Mouse (Mus musculus) forebrain, embryonic 14.5 days (tissue): Measurements from ENCODE around the gene Cby1. TPM values are rescaled to one million over a fixed set of nuclear protein-coding genes. Genes with fewer than 3 reads are reported as not detected.

Source experiments
- ATAC-seq: fragments of 200-750 bp; cut with Nextera tagmentation; 2 replicates; pipeline ENCODE4 v1.8.0; 2017; ENCODE audit warnings: mild to moderate bottlenecking, moderate library complexity
- DNase-seq: peaks from one replicate; pipeline ENCODE4 v3.0.0-alpha.2; 2015; ENCODE audit warnings: low spot score
- H3K27ac ChIP-seq: fragments of 300-500 bp; sonication (generic); 2 replicates; pipeline ENCODE4 v1.5.1; 2014; ENCODE audit warnings: low read depth, mild to moderate bottlenecking, control low read depth, low read length, moderate library complexity
- H3K27me3 ChIP-seq: fragments of 300-500 bp; sonication (generic); replicated peaks from 2 replicates; pipeline ENCODE4 v1.6.1; 2014; ENCODE audit warnings: low read length, control low read depth, mixed read lengths; ENCODE audit not compliant: control insufficient read depth, insufficient read depth
- H3K36me3 ChIP-seq: fragments of 300-500 bp; sonication (generic); 2 replicates; pipeline ENCODE4 v1.6.1; 2014; ENCODE audit warnings: low read length, control low read depth; ENCODE audit not compliant: control insufficient read depth, insufficient read depth
- H3K4me1 ChIP-seq: fragments of 300-500 bp; sonication (generic); 2 replicates; pipeline ENCODE4 v1.6.1; 2014; ENCODE audit warnings: antibody characterized with exemption, low read length, control low read depth; ENCODE audit not compliant: control insufficient read depth, insufficient read depth
- H3K4me2 ChIP-seq: fragments of 300-500 bp; sonication (generic); 2 replicates; pipeline ENCODE4 v1.6.1; 2014; ENCODE audit warnings: mild to moderate bottlenecking, control low read depth, low read length
- H3K4me3 ChIP-seq: fragments of 300-500 bp; sonication (generic); 2 replicates; pipeline ENCODE4 v1.5.1; 2014; ENCODE audit warnings: low read depth, low read length, control low read depth
- H3K9ac ChIP-seq: fragments of 300-500 bp; sonication (generic); 2 replicates; pipeline ENCODE4 v1.6.1; 2014; ENCODE audit warnings: mild to moderate bottlenecking, low read length, control low read depth, moderate library complexity
- H3K9me3 ChIP-seq: fragments of 300-500 bp; sonication (generic); replicated peaks from 2 replicates; pipeline ENCODE4 v1.6.1; 2016; ENCODE audit warnings: low read length, control low read depth, mixed read lengths; ENCODE audit not compliant: control insufficient read depth
- WGBS: fragments of 180-500 bp; shearing (Covaris S2); extraction: QIAGEN DNeasy Blood & Tissue Kit; methylation state at CpG from one replicate; pipeline ENCODE4 v1.1.7; 2014; 5-methylcytosine and 5-hydroxymethylcytosine counted together
- polyA plus RNA-seq: library from polyadenylated mRNA; unstranded; fragments of >200 nt; fragmentation: Nextera tagmentation; extraction: Ambion mirVana; gene quantifications from 2 replicates; pipeline ENCODE4 v1.2.1, GENCODE M21; 2014

The Cby1 gene
- polyA plus RNA-seq, 1 experiment from 2014 or later: 111 TPM

- peak overlapping the region; percentile 90 for H3K9ac ChIP-seq
- H3K4me1 ChIP-seq: peaks cover 40% of the 10 kb centered on the region
- DNase-seq (no peak), ATAC-seq (no peak)
- H3K27ac ChIP-seq: no peak overlapping the region
- H3K27me3 ChIP-seq: no peaks in the 10 kb centered on the region
- 65% methylated on average over 6 of the region's 6 CpGs for WGBS
- peak overlapping the region; percentile 63 for H3K4me2 ChIP-seq
- 0 out of 2 replicates have a peak, but pooled peaks cover under 1% of the 10 kb centered on the region for H3K36me3 ChIP-seq
- H3K4me3 ChIP-seq: peak overlapping the region; percentile 95
- no peaks in the 10 kb centered on the region for H3K9me3 ChIP-seq
Observed at GRCm38 (mm10) chr15:79684616-79685015, 25.6 kb downstream of the Cby1 start.

- H3K4me2 ChIP-seq: peak overlapping the region; percentile 63
- H3K36me3 ChIP-seq: no peaks in the 10 kb centered on the region
- WGBS: 54% methylated on average over 6 of the region's 6 CpGs
- ATAC-seq: no peak
- no peaks in the 10 kb centered on the region for H3K27me3 ChIP-seq
- no peak for DNase-seq
- no peak overlapping the region for H3K27ac ChIP-seq
- peak overlapping the region; percentile 95 for H3K4me3 ChIP-seq
- H3K4me1 ChIP-seq: peaks cover 44% of the 10 kb centered on the region
- H3K9me3 ChIP-seq: no peaks in the 10 kb centered on the region
- H3K9ac ChIP-seq: peak overlapping the region; percentile 90
Observed at GRCm38 (mm10) chr15:79685141-79685641, 26.2 kb downstream of the Cby1 start.

- Histone ChIP-seq H3K4me1 (peaks cover 44% of the 10 kb centered on the region), H3K9ac (peak overlapping the region; percentile 90), H3K4me2 (peak overlapping the region; percentile 63), H3K9me3 (no peaks in the 10 kb centered on the region), H3K27me3 (no peaks in the 10 kb centered on the region), H3K27ac (no peak overlapping the region), H3K36me3 (no peaks in the 10 kb centered on the region), H3K4me3 (peak overlapping the region; percentile 95)
- 17% methylated on average over 15 of the region's 15 CpGs for WGBS
- DNase-seq (no peak), ATAC-seq (no peak)
Observed at GRCm38 (mm10) chr15:79686046-79686869, 27.3 kb downstream of the Cby1 start.

GRCm38 (mm10) chr15:79687175-79687574, 28.2 kb downstream of the Cby1 start:
- peak; percentile 22 for DNase-seq

GRCm38 (mm10) chr15:79687646-79688267, 28.8 kb downstream of the Cby1 start, which contains the start of gene Josd1:
TSS of gene Josd1 (minus strand) at chr15:79687919.
- DNase-seq: peak; percentile 88
- Histone ChIP-seq H3K9ac (peak within 1 kb of the TSS; percentile 90), H3K9me3 (no peaks in the 10 kb centered on the region), H3K4me1 (peaks cover 59% of the 10 kb centered on the region), H3K4me2 (peak within 1 kb of the TSS; percentile 63), H3K4me3 (peak within 1 kb of the TSS; percentile 95), H3K27me3 (no peaks in the 10 kb centered on the region), H3K36me3 (no peaks in the 10 kb centered on the region), H3K27ac (peak within 1 kb of the TSS; percentile 90)
- under 1% methylated on average over 65 of the region's 72 CpGs for WGBS
- peak; percentile 38 for ATAC-seq

More at GRCm38 (mm10) chr15:79687175-79687574, 28.2 kb downstream of the Cby1 start:
- H3K27ac ChIP-seq: peak overlapping the region; percentile 90
- under 1% methylated on average over 29 of the region's 33 CpGs for WGBS
- peak overlapping the region; percentile 90 for H3K9ac ChIP-seq
- no peak for ATAC-seq
- peak overlapping the region; percentile 63 for H3K4me2 ChIP-seq
- peak overlapping the region; percentile 95 for H3K4me3 ChIP-seq
- H3K9me3 ChIP-seq: no peaks in the 10 kb centered on the region
- H3K4me1 ChIP-seq: peaks cover 53% of the 10 kb centered on the region
- no peaks in the 10 kb centered on the region for H3K36me3 ChIP-seq
- H3K27me3 ChIP-seq: no peaks in the 10 kb centered on the region

- H3K4me1 ChIP-seq: peaks cover 56% of the 10 kb centered on the region
- WGBS: 2% methylated on average over 8 of the region's 8 CpGs
- peak overlapping the region; percentile 63 for H3K4me2 ChIP-seq
- no peaks in the 10 kb centered on the region for H3K36me3 ChIP-seq
- DNase-seq (no peak), ATAC-seq (no peak)
- H3K9me3 ChIP-seq: no peaks in the 10 kb centered on the region
- H3K27ac ChIP-seq: peak overlapping the region; percentile 90
- peak overlapping the region; percentile 90; the same call in 1 of the 2 replicates for H3K9ac ChIP-seq
- H3K27me3 ChIP-seq: no peaks in the 10 kb centered on the region
- H3K4me3 ChIP-seq: peak overlapping the region; percentile 95
Observed at GRCm38 (mm10) chr15:79688268-79688956, 29.4 kb downstream of the Cby1 start.

GRCm38 (mm10) chr15:79689662-79690425, 30.8 kb downstream of the Cby1 start:
- Histone ChIP-seq H3K9me3 (no peaks in the 10 kb centered on the region), H3K36me3 (peaks cover 3% of the 10 kb centered on the region; the same call in 1 of the 2 replicates), H3K27ac (peak overlapping the region; percentile 48; the same call in 1 of the 2 replicates), H3K4me1 (peaks cover 43% of the 10 kb centered on the region), H3K4me3 (peak overlapping the region; percentile 30), H3K9ac (0 out of 2 replicates have a peak overlapping the region, but pooled peaks have one; percentile 29), H3K4me2 (peak overlapping the region; percentile 68), H3K27me3 (no peaks in the 10 kb centered on the region)
- ATAC-seq: no peak
- DNase-seq: no peak
- 15% methylated on average over 24 of the region's 24 CpGs for WGBS
